Mouse (Mus musculus) T-cell, adult 2 months (primary cell): ENCODE measurements around the gene Trmt11.
"Not testable (repeated sequence)": the region's sequence is repeated elsewhere in the genome, so short reads cannot be mapped to it uniquely, and the experiment has no call there.

ENCODE experiments used
- DNase-seq: peaks from one replicate; pipeline ENCODE4 v3.0.0; 2022; ENCODE audit warnings: low spot score

Gene Trmt11

DNA sequence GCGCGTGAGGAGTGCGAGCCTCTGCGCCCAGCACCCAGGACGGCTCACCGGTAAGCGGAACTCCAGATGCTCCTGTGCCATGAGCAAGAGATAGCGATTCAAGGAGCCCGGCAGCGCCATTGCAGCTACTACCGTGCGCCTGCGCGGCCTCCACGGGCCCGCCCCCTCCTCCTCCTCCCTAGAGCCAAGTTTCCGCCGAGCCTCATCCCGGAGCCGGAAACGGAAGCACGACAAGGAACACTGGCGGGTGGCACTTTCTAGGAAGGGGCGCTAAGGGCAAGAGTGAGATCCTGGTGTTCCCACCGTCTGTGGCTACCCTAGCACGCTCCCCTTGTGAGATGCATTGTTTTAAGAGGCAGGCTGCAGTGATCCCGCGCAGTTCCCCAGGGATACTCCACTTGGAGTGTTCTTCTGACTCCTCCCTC is at the start of gene Trmt11:
Trmt11 (minus strand) TSS at position 208 of the 425 bp plus-strand sequence.
- DNase-seq: peak; percentile 82

DNA sequence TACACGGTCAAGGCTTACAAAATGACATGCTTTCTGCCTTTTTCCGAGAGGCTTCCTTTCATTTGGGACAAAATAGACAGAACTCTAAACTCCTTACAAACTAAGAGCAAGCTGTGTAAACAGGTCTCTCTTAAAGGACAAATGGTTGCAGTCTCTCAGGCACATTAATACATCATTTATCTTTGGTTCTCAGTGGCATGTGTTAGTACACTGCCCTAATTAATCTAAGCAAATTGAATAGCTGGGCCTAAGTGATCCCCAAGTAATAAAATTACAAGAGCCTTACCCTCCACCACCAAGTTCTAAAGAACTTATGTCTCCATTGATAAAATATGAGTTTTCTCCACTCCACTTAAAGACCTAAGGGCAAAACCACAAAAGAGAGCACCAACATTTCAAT is 47.1 kb upstream of the Trmt11 start:
- no peak for DNase-seq

DNA sequence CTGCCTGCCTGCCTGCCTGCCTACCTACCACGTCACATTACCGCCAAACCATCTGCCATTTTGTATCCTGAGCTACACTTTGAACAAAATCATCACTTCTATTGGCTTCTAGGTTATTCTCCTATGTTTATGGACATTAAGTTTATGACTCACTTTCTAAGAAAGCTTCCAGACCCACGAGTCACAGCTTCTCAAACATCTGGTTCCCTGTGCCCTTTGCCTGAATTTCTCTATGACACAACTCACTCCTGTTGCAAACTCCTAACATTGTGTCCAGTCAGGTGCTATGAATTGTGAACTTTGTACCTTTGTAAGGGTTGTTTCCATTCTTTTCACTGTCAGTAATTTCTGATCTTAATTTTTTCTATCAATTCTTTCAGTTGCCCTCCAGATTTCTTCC is 37.7 kb upstream of the Trmt11 start:
- no peak for DNase-seq

DNA sequence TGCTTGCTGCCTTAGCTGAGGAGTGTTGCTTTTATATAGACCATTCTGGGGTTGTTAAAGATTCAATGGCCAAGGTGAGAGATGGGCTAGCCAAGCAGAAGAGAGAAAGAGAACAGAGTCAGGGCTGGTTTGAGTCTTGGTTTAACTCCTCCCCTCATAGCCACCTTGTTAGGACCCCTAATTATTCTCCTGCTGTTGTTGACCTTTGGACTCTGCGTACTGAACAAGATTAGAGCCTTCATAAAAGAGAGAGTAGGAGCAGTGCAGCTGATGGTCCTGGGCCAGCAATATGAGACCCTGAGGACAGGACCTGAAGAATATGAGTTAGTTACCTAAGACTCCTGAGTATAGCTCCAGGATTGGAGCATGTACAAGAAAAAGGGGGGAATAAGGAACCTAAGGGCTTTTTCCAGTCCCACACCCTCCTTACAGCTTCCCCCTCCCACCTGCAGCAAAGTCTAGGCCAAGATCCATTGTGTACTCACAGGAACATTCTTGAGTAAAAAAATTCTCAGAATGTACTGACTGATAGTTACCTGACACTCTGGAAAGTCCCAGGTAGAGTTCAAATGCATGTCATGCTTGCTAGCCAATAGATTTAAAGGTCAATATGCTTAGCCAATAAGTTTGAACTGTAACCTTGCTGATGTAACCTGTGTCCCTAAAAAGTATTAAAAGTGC is 36.1 kb upstream of the Trmt11 start:
- DNase-seq: not testable (repeated sequence)

DNA sequence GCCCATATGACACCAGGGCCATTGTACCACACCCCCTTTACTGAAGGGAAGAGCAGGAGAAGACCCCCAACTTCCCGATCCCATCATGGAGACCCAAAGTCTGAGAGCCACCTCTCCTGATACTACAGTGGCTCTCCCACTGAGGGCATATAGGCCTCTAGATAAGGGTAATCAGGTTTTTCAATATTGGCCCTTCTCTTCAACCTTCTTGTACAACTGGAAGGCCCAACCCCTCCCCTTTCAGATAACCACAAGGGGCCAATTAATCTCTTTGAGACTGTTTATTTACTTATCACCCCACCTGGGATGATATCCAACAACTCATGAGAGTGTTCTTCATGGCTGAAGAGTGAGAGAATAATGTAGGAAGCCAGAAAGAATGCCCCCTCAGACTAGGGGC is 32.2 kb upstream of the Trmt11 start:
- no peak for DNase-seq

DNA sequence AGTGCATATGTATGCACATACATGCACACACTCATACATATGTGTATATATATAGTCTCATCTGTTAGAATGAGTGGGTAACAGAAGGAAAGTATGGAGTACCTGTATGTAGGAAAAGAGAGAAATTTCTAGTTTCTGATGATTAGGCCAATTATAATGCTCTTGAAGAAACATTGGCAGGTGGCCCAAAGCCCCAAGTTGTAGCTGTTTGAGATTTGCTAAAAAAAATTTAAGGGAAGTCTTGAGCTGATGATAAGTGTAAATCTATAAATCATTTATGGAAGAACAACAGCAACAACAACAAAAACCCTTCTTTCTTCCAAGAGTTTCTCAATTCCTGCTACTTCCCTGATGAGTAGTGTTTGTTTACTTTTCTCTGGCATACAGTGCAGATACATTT is 29.4 kb upstream of the Trmt11 start:
- DNase-seq: no peak

DNA sequence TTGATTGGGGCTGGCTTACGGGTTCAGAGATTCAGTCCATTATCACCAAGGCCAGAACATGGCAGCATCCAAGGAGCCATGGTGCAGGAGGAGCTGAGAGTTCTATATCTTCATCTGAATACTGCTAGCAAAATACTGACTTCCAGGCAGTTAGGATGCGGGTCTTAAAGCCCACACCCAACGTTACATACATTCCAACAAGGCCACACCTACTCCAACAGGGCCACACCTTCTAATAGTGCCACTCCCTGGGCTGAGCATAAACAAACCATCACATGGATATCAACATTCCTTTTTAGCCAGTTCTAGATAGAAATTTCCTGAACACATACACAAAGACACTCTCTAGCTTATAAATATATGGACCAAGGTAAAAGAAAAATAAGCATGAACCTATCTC is 29.0 kb upstream of the Trmt11 start, which contains the start of gene Hint3:
Hint3 (minus strand) TSS at position 120 of the 400 bp plus-strand sequence.
- no peak for DNase-seq

DNA sequence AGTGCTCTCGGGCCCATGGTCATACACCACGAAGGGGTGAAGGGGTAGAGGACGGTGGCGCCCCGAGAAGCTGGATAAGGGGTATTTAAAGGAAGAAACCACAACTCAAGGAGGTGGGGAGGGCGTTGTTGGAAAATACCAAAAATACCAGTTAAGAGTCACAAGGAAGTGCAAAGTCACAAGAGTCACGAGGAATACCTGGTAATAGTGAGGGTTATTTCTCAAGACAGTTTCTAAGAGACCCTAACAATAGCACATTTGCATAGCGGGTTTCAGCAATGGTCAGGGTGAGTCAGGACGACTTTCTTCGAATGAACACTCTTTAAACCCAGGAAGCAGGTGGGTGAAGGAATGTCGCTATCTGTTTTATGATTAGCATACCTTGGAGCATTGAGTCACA is 27.9 kb upstream of the Trmt11 start:
- not testable (repeated sequence) for DNase-seq

DNA sequence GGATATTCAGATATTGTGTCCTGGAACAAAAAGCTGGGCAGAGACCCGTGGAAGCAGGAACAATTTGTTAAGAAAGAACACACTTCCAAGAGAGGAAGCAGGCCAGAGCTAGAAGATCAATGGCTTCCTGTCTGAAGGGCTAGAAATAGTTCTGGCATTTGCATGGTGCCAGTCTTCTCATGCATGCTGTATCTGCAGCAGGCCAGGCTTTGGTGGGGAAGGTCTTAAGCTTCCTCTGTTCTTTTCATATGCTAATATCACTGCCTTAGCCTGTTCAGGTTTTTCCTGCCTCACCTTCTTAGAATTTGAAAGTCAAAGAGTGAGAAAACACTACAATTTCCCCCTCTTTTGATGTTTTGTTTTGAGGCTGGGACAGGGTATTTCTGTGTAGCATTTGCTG is 27.0 kb upstream of the Trmt11 start:
- DNase-seq: no peak

DNA sequence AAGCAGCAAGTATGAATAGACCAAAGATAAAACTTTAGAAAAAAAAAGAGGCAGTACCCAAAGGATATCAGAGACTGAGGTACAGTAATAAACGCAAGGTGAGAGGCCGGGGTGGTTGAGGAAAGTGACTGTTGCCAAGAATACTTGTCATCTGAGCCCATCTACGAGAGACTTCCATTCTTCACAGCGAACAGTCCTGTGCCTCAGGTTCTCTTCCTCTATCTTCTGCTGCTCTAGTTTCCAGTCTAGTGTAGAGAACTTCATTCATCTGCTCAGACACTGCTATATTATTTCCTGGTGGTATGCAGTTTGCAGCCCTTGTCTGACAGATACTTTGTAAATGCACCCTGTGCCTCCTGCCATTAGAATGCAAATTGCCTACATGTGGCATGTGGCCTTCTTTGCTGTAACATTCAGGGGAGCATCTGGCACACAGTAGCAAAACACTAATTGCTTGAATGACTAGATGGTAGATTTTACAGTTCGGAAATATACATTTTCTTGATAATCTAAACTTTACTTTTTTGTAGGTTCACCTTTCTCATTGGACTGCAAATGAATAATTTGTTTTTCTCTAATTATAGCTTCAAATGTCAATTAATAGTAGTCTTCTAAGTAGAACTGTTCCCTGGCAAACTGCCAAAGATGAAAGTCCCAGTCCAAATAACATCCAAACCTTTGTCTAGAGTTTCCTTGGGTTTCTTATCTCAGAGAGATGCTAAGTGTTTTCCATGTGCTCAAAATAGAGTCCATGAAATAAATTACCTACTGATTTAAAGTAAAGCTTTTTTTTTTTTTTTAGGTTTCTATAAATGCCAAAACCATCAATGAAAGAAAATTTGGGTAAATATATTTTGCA is 23.8 kb upstream of the Trmt11 start:
- DNase-seq: no peak

DNA sequence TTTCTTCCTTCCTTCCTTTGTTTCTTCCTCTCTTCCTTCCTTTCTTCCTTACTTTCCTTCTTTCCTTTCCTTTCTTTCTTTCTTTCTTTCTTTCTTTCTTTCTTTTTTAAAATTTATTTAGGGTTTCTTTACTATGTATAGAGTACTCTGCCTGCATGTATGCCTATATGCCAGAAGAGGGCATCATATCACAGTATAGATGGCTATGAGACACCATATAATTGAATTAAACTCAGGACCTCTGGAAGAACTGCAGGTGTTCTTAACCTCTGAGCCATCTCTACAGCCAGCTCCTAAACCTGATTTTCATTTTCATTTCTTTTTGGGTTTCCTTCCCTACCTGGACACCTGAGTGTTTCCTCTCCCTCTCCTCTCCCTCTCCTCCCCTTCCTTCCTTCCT is 22.4 kb upstream of the Trmt11 start:
- DNase-seq: no peak

DNA sequence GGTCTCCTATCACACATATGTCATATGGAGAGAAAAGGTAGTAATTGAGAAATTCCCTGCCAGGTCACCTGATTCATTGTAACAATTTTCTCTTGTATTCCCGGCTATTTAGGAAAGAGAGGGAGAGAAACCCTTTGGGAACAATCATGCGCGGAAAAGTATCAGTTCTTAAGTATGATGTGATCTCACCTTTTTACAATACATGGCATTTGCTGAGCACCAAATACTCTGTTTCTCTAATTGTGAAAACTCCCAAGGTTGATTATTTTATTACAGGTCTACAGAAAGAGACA is 18.3 kb upstream of the Trmt11 start:
- no peak for DNase-seq

DNA sequence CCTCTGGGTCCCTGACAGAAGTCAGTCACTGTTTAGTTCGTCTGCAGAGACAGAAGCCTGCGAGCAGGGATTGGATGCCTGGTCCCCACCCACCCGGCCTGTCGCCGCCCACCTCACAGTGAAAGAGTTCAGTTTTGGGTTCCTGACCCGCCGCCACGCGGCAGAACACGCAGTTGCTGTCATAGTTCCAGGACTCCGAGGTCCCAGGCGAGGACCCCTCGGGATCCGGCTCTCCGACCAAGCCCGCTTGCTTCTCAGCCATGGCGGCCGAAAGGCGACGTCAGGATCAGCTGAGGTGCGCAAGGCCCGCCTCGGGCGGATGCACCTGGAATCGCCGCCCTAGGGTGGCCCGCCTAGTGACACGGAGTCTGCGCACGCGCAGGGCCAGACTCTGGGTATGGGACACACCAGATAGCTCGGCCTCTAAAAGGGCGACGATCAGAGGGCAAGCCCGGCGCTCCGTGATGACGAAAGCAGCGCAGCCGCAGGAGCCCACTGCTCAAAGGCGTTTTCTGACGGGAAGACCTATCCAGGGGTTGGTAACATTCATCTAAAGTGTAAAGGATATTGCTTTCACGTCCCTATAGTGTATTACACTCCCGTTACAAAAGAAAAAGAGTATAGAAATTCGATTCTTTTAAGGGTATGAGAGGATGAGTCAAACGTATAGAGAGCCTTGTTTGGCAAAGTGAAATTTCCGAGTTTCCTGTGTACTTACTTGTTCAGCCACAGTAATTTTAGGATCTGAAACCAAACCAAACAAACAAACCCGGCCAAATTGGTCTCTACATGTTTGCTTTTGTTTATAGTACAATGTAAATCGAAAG is 17.8 kb upstream of the Trmt11 start:
- peak; percentile 100 for DNase-seq

DNA sequence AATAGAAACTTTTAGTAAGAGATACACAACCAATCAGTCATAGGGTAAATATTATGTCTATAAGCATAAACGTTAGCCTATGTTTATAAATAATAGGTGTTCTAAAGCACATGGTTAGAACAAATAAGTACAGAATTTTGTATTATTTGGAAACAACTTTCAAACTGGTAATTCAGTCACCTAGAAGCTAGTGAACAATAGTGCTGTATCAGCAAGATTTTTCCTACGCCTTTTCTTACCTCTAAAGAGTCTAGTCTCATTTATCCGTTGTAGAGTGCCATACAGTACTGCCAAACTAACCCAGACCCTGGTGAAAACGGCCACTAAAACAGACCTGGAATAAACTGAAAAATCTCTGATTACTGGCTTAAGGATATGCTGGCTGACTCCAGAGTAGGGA is 12.5 kb upstream of the Trmt11 start:
- DNase-seq: no peak

DNA sequence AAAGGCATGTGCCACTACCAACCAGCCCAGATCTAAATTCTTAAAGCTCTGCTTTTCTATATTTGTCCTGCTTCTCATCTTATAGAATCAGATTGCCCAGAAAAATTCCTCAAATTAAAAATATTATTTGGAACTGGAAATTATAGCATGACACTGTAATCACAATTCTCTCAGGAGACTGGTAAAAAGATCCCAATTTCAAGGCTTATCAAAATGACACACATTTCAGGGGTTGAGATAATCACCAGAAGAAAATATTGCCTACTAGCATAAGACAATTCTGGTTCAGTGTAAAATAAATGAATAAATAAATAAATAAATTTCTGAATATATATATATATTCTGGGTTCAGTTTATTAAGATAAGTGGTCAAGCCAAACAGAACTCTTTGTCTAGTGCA is 9.1 kb upstream of the Trmt11 start:
- no peak for DNase-seq

DNA sequence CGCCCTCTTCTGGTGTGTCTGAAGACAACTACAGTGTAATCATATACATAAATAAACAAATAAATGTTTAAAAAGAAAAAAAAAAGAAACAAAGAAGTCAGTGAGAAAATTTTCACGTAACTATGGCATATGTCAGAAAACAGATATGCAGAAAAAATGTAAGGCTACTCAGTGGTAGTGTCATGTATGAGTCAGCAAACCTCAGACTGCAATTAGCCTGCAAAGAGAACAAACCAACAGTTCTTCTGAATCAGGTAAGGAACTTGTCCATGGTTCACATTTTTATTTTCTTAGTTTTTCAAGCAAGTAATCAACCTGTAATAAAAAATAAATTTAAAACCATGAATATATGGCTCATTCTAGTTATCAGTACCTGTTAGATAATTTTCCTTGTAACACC is 7.6 kb upstream of the Trmt11 start:
- no peak for DNase-seq

DNA sequence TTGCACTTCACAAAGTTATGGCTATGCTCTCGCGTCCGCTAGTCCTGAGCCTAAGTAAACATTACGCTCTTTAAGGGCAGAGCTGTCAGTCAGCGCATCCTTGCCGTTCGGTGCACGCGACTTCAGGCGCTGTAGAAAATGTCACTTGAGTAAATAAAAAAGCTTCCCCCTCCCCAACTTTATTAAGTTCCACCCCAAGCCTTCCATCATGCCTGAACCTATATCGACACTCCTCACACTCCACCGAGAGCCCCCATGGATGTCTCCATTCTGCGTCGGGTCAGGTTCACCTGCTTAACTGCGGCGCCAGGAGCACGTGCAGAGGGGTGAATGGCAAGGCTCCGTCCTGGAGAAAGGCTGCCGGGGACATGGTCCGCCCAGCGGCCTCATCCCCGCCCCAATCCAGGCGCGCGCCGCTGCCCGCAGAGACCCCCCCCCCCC is 435 bp downstream of the Trmt11 start:
- DNase-seq: peak; percentile 38

DNA sequence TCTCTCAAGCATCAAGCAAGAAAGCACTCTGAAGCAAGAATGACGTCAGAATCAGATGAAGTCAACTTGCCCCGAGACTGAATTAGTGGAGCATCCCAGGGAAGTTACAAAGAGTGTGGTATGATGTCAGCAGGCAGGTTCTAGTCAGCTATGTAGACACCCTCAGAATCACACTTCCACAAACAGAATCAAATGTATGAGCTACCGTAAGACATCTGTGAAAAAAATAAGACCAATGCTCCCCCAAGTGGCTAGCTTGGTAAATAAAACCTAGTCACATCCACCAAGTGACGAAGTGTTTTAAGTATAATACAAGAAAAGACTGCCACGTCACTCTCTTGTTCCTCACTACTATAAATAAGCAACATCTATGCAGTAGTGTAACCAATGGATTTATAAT is 13.5 kb downstream of the Trmt11 start:
- no peak for DNase-seq

DNA sequence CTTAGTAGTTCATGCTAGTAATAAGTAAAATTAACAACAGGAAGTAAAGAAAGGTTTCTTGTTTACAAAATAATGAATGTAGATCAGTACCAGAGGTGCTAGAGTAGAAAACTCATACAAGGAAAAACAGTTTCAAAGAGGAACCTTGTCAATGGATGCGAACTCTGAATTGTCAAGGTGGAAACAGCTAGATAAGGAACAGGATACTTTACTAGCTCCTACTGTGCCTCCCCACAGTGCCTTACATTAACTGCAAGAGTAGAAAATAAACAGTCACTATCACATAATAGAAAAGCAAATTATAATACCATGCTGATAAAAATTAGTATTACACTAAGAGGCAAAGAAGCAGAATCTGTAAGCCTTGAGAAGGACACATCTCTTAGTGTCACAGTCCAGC is 14.9 kb downstream of the Trmt11 start:
- no peak for DNase-seq

DNA sequence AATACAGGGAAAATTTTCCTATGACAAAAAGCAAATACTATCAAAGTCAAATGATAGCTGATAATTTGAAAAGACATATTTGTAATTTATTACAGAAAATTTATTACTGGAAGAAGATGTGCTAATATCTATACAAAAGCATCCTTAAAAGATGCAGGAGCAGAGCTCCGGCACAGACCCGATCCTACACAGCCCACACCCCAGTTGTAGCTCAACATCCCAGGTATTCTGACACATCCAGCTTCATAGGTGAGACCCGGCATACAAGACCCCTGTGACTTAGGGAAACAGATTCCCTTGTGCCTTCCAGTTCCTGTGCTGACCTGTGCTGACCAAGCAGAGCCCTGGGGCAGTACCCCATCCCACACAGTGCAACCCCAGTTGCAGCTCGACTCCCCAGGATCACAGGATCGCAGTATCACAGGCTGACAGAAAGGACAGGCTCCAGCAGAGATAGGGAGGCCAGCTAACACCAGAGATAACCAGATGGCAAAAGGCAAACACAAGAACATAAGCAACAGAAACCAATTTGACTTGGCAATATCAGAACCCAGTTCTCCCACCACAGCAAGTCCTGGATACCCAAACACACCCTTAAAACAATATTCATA is 22.8 kb downstream of the Trmt11 start:
- no peak for DNase-seq

DNA sequence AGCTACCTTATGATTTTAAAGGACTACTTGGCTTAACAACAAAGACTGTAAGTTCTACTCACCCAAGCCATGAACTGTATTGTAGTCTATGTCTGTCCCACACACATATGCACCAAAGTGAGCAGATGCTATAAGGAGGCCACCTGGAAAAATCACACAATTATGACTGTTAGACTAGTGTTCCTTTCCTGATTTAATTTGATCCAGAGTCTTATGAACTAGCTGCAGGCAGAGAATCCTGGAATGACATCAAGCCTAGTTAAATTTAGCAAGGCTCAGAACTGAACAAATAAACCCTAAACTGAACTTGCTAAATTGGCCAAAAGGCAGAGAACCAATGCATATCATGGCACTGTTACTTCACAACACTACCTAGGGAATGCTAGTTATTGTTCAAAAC is 34.2 kb downstream of the Trmt11 start:
- no peak for DNase-seq

DNA sequence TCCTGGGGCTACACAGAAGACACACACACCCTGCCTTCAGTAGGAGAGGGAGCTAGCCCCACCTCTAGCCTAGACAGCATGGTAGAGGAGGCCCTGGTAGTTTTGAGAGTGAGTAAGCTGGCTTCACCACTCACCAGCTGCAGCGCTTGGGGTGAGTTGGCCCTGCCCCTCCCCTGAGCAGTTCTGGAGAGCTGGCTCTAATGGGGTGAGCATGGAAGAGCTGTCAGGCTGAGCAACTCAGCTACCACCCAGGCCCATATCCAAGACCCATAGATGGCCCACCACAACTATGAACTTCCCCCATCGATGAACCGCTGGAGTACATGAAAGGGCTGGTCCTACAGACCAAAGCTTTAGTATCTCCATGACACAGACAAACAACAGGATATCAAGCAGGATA is 35.9 kb downstream of the Trmt11 start:
- no peak for DNase-seq
